Mouse (Mus musculus): Measurements from ENCODE around the gene Brat1.

Gene Brat1

GRCm38 (mm10) chr5:140702618-140703175 lies 2.1 kb upstream of the Brat1 start:
- peak in 1 of 2 experiments; percentile 11 for DNase-seq

GRCm38 (mm10) chr5:140703480-140704377 lies 1.1 kb upstream of the Brat1 start:
- DNase-seq, result no peak

- DNase-seq, result peak; percentile 17 to 22
Measured at GRCm38 (mm10) chr5:140705501-140706171, 825 bp downstream of the Brat1 start.

- DNase-seq, result no peak
Measured at GRCm38 (mm10) chr5:140710315-140710714, 5.5 kb downstream of the Brat1 start.

- DNase-seq, result no peak
Measured at GRCm38 (mm10) chr5:140711040-140711439, 6.2 kb downstream of the Brat1 start.

GRCm38 (mm10) chr5:140720773-140721172 lies 16.0 kb downstream of the Brat1 start:
- no peak for DNase-seq

GRCm38 (mm10) chr5:140722121-140722520 lies 17.3 kb downstream of the Brat1 start:
- DNase-seq, result no peak

GRCm38 (mm10) chr5:140723822-140724221 lies 19.0 kb downstream of the Brat1 start, which contains the start of gene Amz1:
Gene Amz1, plus strand, starts transcription at chr5:140724127.
- no peak for DNase-seq

- no peak for DNase-seq
Measured at GRCm38 (mm10) chr5:140726062-140726839, 21.4 kb downstream of the Brat1 start.

GRCm38 (mm10) chr5:140726946-140727740 lies 22.3 kb downstream of the Brat1 start:
- no peak for DNase-seq

GRCm38 (mm10) chr5:140731040-140731797 lies 26.4 kb downstream of the Brat1 start:
- no peak for DNase-seq

- DNase-seq, result no peak
Measured at GRCm38 (mm10) chr5:140732195-140732594, 27.4 kb downstream of the Brat1 start.

- DNase-seq, result no peak
Measured at GRCm38 (mm10) chr5:140733336-140733735, 28.5 kb downstream of the Brat1 start.

- no peak for DNase-seq
Measured at GRCm38 (mm10) chr5:140735297-140735696, 30.5 kb downstream of the Brat1 start.

GRCm38 (mm10) chr5:140736166-140736565 lies 31.4 kb downstream of the Brat1 start:
- DNase-seq, result no peak

- DNase-seq, result peak in 1 of 2 experiments; percentile 32
Measured at GRCm38 (mm10) chr5:140739813-140740212, 35.0 kb downstream of the Brat1 start.

GRCm38 (mm10) chr5:140741040-140741439 lies 36.2 kb downstream of the Brat1 start:
- DNase-seq, result peak in 1 of 2 experiments; percentile 36

GRCm38 (mm10) chr5:140741877-140742276 lies 37.1 kb downstream of the Brat1 start:
- no peak for DNase-seq

GRCm38 (mm10) chr5:140743706-140744131 lies 38.9 kb downstream of the Brat1 start:
- no peak for DNase-seq

- peak; percentile 85 to 88 for DNase-seq
Measured at GRCm38 (mm10) chr5:140748425-140748824, 43.6 kb downstream of the Brat1 start.

All from kidney, adult 8-10 months (tissue).